Mouse (Mus musculus) testis, adult 2 months (tissue): ENCODE measurements around the gene Sec63. TPM values are rescaled to one million over a fixed set of nuclear protein-coding genes. Genes with fewer than 3 reads are reported as not detected.

ENCODE experiments used
- H3K27ac ChIP-seq: fragments of 200-500 bp; 2 replicates; pipeline ENCODE4 v1.5.1; 2012; ENCODE audit warnings: low read depth, low read length; ENCODE audit not compliant: control insufficient read depth, insufficient read depth
- H3K27me3 ChIP-seq: fragments of 200-500 bp; 2 replicates; pipeline ENCODE4 v1.6.1; 2012; ENCODE audit warnings: mild to moderate bottlenecking, low read length, moderate library complexity; ENCODE audit not compliant: control insufficient read depth, insufficient read depth
- H3K36me3 ChIP-seq: fragments of 200-500 bp; 2 replicates; pipeline ENCODE4 v1.6.1; 2012; ENCODE audit warnings: mild to moderate bottlenecking, low read length; ENCODE audit not compliant: control insufficient read depth, insufficient read depth
- H3K4me1 ChIP-seq: fragments of 200-500 bp; 2 replicates; pipeline ENCODE4 v1.6.1; 2012; ENCODE audit warnings: low read length; ENCODE audit not compliant: control insufficient read depth, insufficient read depth
- H3K4me3 ChIP-seq: fragments of 200-500 bp; 2 replicates; pipeline ENCODE4 v1.5.1; 2012; ENCODE audit warnings: low read depth, mild to moderate bottlenecking, low read length, moderate library complexity, mixed read lengths; ENCODE audit not compliant: control insufficient read depth
- CTCF ChIP-seq: fragments of 200-500 bp; IDR thresholded peaks from 2 replicates; pipeline ENCODE4 v1.5.1; 2012; ENCODE audit warnings: low read depth, mild to moderate bottlenecking, inconsistent platforms, low read length, moderate library complexity; ENCODE audit not compliant: control insufficient read depth, insufficient read depth, insufficient replicate concordance
- POLR2A ChIP-seq: fragments of 200-500 bp; IDR thresholded peaks from 2 replicates; pipeline ENCODE4 v1.6.1; 2012; ENCODE audit warnings: low read depth, mild to moderate bottlenecking, inconsistent platforms, low read length, moderate library complexity; ENCODE audit not compliant: control insufficient read depth
- polyA plus RNA-seq: library from polyadenylated mRNA; depleted of rRNA; stranded (reverse); fragments of >200 nt; gene quantifications from 2 replicates; pipeline ENCODE4 v1.2.3, GENCODE M21; 2012

The Sec63 gene
- polyA plus RNA-seq, 1 experiment, result 23.1 TPM

- no peak overlapping the region for H3K27ac ChIP-seq
- no peaks in the 10 kb centered on the region for H3K4me1 ChIP-seq
- no peaks in the 10 kb centered on the region for H3K36me3 ChIP-seq
- TF ChIP-seq POLR2A, result no peak
- TF ChIP-seq CTCF, result no peak
- no peak overlapping the region for H3K4me3 ChIP-seq
- H3K27me3 ChIP-seq, result no peaks in the 10 kb centered on the region
These were observed 95.7 kb downstream of the Sec63 start for GRCm38 (mm10) chr10:42857021-42857420.

- Histone ChIP-seq H3K4me3 (peak overlapping the region; percentile 78), H3K27ac (no peak overlapping the region), H3K4me1 (no peaks in the 10 kb centered on the region; the same call in 1 of the 2 replicates), H3K36me3 (no peaks in the 10 kb centered on the region), H3K27me3 (no peaks in the 10 kb centered on the region)
- TF ChIP-seq CTCF (no peak), POLR2A (no peak)
These were observed 98.5 kb downstream of the Sec63 start for GRCm38 (mm10) chr10:42859781-42860158.

GRCm38 (mm10) chr10:42860159-42860911, 99.0 kb downstream of the Sec63 start, which contains the start of gene Scml4:
Gene Scml4 (plus strand): TSS chr10:42860370.
- no peak for TF ChIP-seq CTCF
- TF ChIP-seq POLR2A, result peak; percentile 31; the same call in 1 of the 2 replicates
- Histone ChIP-seq H3K36me3 (no peaks in the 10 kb centered on the region), H3K4me3 (peak within 1 kb of the TSS; percentile 78), H3K27ac (no peak within 1 kb of the TSS), H3K4me1 (no peaks in the 10 kb centered on the region; the same call in 1 of the 2 replicates), H3K27me3 (no peaks in the 10 kb centered on the region)

GRCm38 (mm10) chr10:42861446-42861845, 100.2 kb downstream of the Sec63 start:
- peak overlapping the region; percentile 60 for H3K4me3 ChIP-seq
- no peak for TF ChIP-seq CTCF
- TF ChIP-seq POLR2A, result no peak
- no peaks in the 10 kb centered on the region; the same call in 1 of the 2 replicates for H3K4me1 ChIP-seq
- H3K27me3 ChIP-seq, result no peaks in the 10 kb centered on the region
- H3K36me3 ChIP-seq, result no peaks in the 10 kb centered on the region
- H3K27ac ChIP-seq, result no peak overlapping the region

GRCm38 (mm10) chr10:42862102-42862740, 100.9 kb downstream of the Sec63 start:
- no peaks in the 10 kb centered on the region for H3K36me3 ChIP-seq
- no peaks in the 10 kb centered on the region for H3K27me3 ChIP-seq
- peak overlapping the region; percentile 57 for H3K4me3 ChIP-seq
- H3K4me1 ChIP-seq, result no peaks in the 10 kb centered on the region; the same call in 1 of the 2 replicates
- no peak overlapping the region for H3K27ac ChIP-seq
- no peak for TF ChIP-seq CTCF
- no peak for TF ChIP-seq POLR2A

- no peak for TF ChIP-seq CTCF
- no peak for TF ChIP-seq POLR2A
- Histone ChIP-seq H3K36me3 (no peaks in the 10 kb centered on the region), H3K4me3 (peak overlapping the region; percentile 42; the same call in 1 of the 2 replicates), H3K27me3 (no peaks in the 10 kb centered on the region), H3K27ac (no peak overlapping the region), H3K4me1 (no peaks in the 10 kb centered on the region; the same call in 1 of the 2 replicates)
These were observed 101.5 kb downstream of the Sec63 start for GRCm38 (mm10) chr10:42862806-42863205.
